Mouse (Mus musculus) limb, embryonic 14.5 days (tissue): ENCODE measurements around the gene Acadvl. TPM values are rescaled to one million over a fixed set of nuclear protein-coding genes. Genes with fewer than 3 reads are reported as not detected.

Experiments used
- ATAC-seq: fragments of 200-750 bp; cut with Nextera tagmentation; 2 replicates; pipeline ENCODE4 v1.8.0; 2017; ENCODE audit warnings: low read depth, moderate number of reproducible peaks, moderate TSS enrichment; ENCODE audit not compliant: low FRiP score
- DNase-seq: peaks from one replicate; pipeline ENCODE4 v3.0.0-alpha.2; 2015; ENCODE audit warnings: low spot score
- H3K27ac ChIP-seq: fragments of 300-500 bp; sonication (generic); replicated peaks from 2 replicates; pipeline ENCODE4 v1.5.1; 2014; ENCODE audit warnings: low read depth, mild to moderate bottlenecking, low read length, moderate library complexity, mixed read lengths
- H3K27me3 ChIP-seq: fragments of 300-500 bp; sonication (generic); 2 replicates; pipeline ENCODE4 v1.6.1; 2014; ENCODE audit warnings: low read length, mixed read lengths; ENCODE audit not compliant: control insufficient read depth, insufficient read depth
- H3K36me3 ChIP-seq: fragments of 300-500 bp; sonication (generic); 2 replicates; pipeline ENCODE4 v1.6.1; 2014; ENCODE audit warnings: mild to moderate bottlenecking, low read length, moderate library complexity, mixed read lengths; ENCODE audit not compliant: control insufficient read depth, insufficient read depth
- H3K4me1 ChIP-seq: fragments of 300-500 bp; sonication (generic); 2 replicates; pipeline ENCODE4 v1.6.1; 2014; ENCODE audit warnings: antibody characterized with exemption, low read length, mixed read lengths; ENCODE audit not compliant: control insufficient read depth, insufficient read depth
- H3K4me2 ChIP-seq: fragments of 300-500 bp; sonication (generic); replicated peaks from 2 replicates; pipeline ENCODE4 v1.6.1; 2014; ENCODE audit warnings: low read depth, mild to moderate bottlenecking, low read length, moderate library complexity; ENCODE audit not compliant: severe bottlenecking
- H3K4me3 ChIP-seq: fragments of 300-500 bp; sonication (generic); replicated peaks from 2 replicates; pipeline ENCODE4 v1.5.1; 2014; ENCODE audit warnings: low read length
- H3K9ac ChIP-seq: fragments of 300-500 bp; sonication (generic); 2 replicates; pipeline ENCODE4 v1.6.1; 2014; ENCODE audit warnings: mild to moderate bottlenecking, low read depth, low read length, moderate library complexity; ENCODE audit not compliant: severe bottlenecking
- H3K9me3 ChIP-seq: fragments of 300-500 bp; sonication (generic); 2 replicates; pipeline ENCODE4 v1.6.1; 2016; ENCODE audit warnings: low read length; ENCODE audit not compliant: control insufficient read depth
- POLR2A ChIP-seq: fragments of 200-500 bp; IDR thresholded peaks from 2 replicates; pipeline ENCODE4 v1.8.0; 2012; ENCODE audit warnings: inconsistent platforms, mild to moderate bottlenecking, moderate library complexity, borderline replicate concordance; ENCODE audit not compliant: insufficient read depth, insufficient read length; ENCODE audit errors: extremely low read depth
- WGBS: fragments of 180-500 bp; shearing (Covaris S2); extraction: QIAGEN DNeasy Blood & Tissue Kit; methylation state at CpG from one replicate; pipeline ENCODE4 v1.1.7; 2014; 5-methylcytosine and 5-hydroxymethylcytosine counted together
- polyA plus RNA-seq, 2 experiments: library from polyadenylated mRNA; depleted of rRNA in 1 of 2; stranded (reverse) in 1 of 2; unstranded in 1 of 2; fragments of >200 nt; fragmentation: Nextera tagmentation in 1 of 2; extraction: Ambion mirVana in 1 of 2; gene quantifications; 2 replicates each; pipeline versions ENCODE4 v1.2.1 to v1.2.3; 2012 to 2014

The Acadvl gene
- polyA plus RNA-seq, 2 experiments = 55.4 to 71.8 TPM

DNA sequence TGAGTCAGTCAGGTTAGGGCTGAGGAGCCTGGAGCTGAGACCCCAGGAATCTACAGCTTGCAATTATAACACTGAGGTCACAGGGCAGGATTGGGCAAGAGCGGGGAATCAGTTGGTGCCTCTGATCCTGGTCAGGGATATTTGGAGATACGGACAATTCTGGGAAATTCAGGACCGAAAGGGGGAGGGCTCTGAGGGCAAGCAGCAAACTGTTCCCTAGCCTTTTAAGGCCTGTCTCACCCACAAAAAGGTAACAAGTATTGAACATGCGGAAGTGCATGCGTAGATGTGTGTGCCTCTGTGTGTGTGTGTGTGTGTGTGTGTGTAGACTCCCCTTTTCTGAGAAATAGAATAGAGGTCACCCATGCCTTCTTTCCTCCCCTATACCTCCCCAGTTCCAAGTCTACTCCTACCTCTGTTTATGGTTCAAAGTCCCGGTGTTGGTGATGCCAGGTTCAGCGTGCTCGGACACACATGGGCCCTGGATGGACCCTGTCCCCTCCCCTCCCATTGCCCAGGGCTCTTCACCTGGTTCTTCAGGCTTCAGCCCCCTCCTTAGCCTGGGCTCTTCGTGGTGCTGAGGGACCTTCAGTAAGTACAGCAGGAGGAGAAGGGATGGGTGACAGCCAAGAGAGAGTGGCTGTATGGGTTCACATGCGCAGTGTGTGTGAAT, 38.8 kb upstream of the Acadvl start, which contains the start of gene Asgr1:
TSS of gene Asgr1 (plus strand) at position 188 of the 673 bp plus-strand sequence.
- ATAC-seq (no peak), DNase-seq (no peak)
- H3K27me3 ChIP-seq = no peaks in the 10 kb centered on the region
- no peaks in the 10 kb centered on the region for H3K9me3 ChIP-seq
- H3K4me2 ChIP-seq = no peak within 1 kb of the TSS
- no peaks in the 10 kb centered on the region for H3K36me3 ChIP-seq
- H3K4me1 ChIP-seq = no peaks in the 10 kb centered on the region
- no peak for TF ChIP-seq POLR2A
- no peak within 1 kb of the TSS for H3K4me3 ChIP-seq
- 84% methylated on average over 10 of the region's 10 CpGs for WGBS
- no peak within 1 kb of the TSS for H3K27ac ChIP-seq
- H3K9ac ChIP-seq = no peak within 1 kb of the TSS

GRCm38 (mm10) chr11:70053156-70053555, 37.9 kb upstream of the Acadvl start:
- ATAC-seq = no peak

GRCm38 (mm10) chr11:70049816-70050215, 34.6 kb upstream of the Acadvl start:
- H3K27ac ChIP-seq = no peak overlapping the region
- DNase-seq (no peak), ATAC-seq (no peak)
- H3K36me3 ChIP-seq = peaks cover under 1% of the 10 kb centered on the region
- no peak overlapping the region for H3K4me3 ChIP-seq
- TF ChIP-seq POLR2A = no peak
- no peaks in the 10 kb centered on the region for H3K4me1 ChIP-seq
- 59% methylated on average over 10 of the region's 10 CpGs for WGBS
- no peaks in the 10 kb centered on the region for H3K9me3 ChIP-seq
- H3K4me2 ChIP-seq = no peak overlapping the region
- H3K27me3 ChIP-seq = no peaks in the 10 kb centered on the region
- no peak overlapping the region for H3K9ac ChIP-seq

More at GRCm38 (mm10) chr11:70053156-70053555, 37.9 kb upstream of the Acadvl start:
- Histone ChIP-seq H3K27me3 (no peaks in the 10 kb centered on the region), H3K4me2 (no peak overlapping the region), H3K9ac (no peak overlapping the region), H3K9me3 (no peaks in the 10 kb centered on the region), H3K4me3 (no peak overlapping the region), H3K4me1 (no peaks in the 10 kb centered on the region), H3K36me3 (no peaks in the 10 kb centered on the region), H3K27ac (no peak overlapping the region)
- no peak for DNase-seq
- no peak for TF ChIP-seq POLR2A
- WGBS = 58% methylated on average over 7 of the region's 7 CpGs

DNA sequence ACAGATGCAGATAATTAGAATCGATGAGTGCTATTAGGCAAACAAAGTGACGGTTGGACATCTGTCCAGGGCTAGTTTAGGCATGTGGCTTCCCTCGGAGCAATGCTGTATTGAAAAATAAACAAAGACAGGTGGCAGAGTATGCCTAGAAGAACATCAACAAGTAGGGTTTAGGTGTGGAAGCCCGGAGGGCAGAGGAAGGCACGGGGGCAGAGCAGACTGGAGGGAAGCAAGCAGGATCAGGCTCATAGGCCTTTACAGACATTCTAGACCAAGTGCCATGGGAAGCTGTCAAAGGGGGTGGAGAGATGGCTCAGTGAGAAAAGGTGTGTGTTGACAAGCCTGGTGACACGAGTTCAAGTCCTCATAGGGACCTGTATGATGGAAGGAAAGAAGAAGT, 34.2 kb upstream of the Acadvl start:
- WGBS = 48% methylated on average over 6 of the region's 6 CpGs

DNA sequence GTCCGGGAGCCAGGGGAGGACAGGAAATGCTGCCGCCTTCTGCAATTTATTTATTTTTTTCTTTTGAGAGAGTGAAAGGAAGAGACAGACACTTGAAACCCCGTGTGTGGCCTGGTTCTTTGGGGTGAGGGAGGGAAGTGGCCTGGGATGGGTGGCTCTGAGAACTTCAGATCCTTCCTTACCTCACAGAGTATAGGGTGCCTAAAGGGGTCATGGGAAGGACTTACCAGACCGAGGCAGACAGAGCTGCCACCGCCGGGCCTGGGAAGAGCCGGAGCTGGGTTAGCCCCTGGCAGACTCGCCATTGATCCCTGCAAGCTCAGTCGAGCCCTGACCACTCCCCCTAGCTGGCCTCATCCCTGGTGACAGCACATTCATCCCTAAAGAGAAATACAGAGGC, 30.2 kb upstream of the Acadvl start:
- ATAC-seq (no peak), DNase-seq (no peak)
- Histone ChIP-seq H3K36me3 (peaks cover 41% of the 10 kb centered on the region), H3K4me1 (no peaks in the 10 kb centered on the region), H3K27ac (no peak overlapping the region), H3K9me3 (no peaks in the 10 kb centered on the region), H3K9ac (no peak overlapping the region), H3K27me3 (no peaks in the 10 kb centered on the region), H3K4me3 (no peak overlapping the region), H3K4me2 (no peak overlapping the region)
- WGBS = 49% methylated on average over 9 of the region's 9 CpGs
- no peak for TF ChIP-seq POLR2A

More for the DNA sequence above, 34.2 kb upstream of the Acadvl start:
- H3K36me3 ChIP-seq = peaks cover 5% of the 10 kb centered on the region
- ATAC-seq (no peak), DNase-seq (no peak)
- H3K9me3 ChIP-seq = no peaks in the 10 kb centered on the region
- H3K27me3 ChIP-seq = no peaks in the 10 kb centered on the region
- no peak for TF ChIP-seq POLR2A
- H3K4me1 ChIP-seq = no peaks in the 10 kb centered on the region
- H3K4me3 ChIP-seq = no peak overlapping the region
- no peak overlapping the region for H3K9ac ChIP-seq
- H3K4me2 ChIP-seq = no peak overlapping the region
- H3K27ac ChIP-seq = no peak overlapping the region
